Mouse (Mus musculus): Measurements from ENCODE around the gene Kifap3.

GRCm38 (mm10) chr1:163821365-163821764 is 42.0 kb downstream of the Kifap3 start:
- no peak for TF ChIP-seq CTCF (IDR thresholded peaks at IDR 0.05; ENCODE audit: low read depth)
- TF ChIP-seq EP300 (optimal IDR thresholded peaks at IDR 0.05) = no peak

All from stomach, postnatal 0 days (tissue).